Mouse (Mus musculus): ENCODE results near the gene Gramd1b. TPM values are rescaled to one million over a fixed set of nuclear protein-coding genes. Genes with fewer than 3 reads are reported as not detected.

The Gramd1b gene
- polyA plus RNA-seq, 1 experiment from 2014 or later, result 5.8 TPM

- no peak for ATAC-seq
- no peak for TF ChIP-seq CTCF (IDR thresholded peaks at IDR 0.05)
- H3K27me3 ChIP-seq, result no peaks in the 10 kb centered on the region
- ChIA-PET POLR2A (interaction anchor here (0.7 kb wide), 1 partner anchor 23 kb away, joined by 5 read pairs; no protein-coding TSS in a partner anchor), CTCF (interaction anchor here (0.9 to 1.2 kb wide), 2 partner anchors 16 to 139 kb away, joined by 3 to 5 read pairs; no protein-coding TSS in a partner anchor)
- DNase-seq (ENCODE audit: low read depth, low spot score), result no peak
- in situ Hi-C loops (cut with MboI; ENCODE audit: low pct_unique_long_range_greater_than_20kb), result no loop called here
These were observed 164.4 kb downstream of the Gramd1b start for GRCm38 (mm10) chr9:40366795-40367194.

GRCm38 (mm10) chr9:40364312-40364711 is 166.9 kb downstream of the Gramd1b start:
- POLR2A ChIA-PET, result no interaction called here
- CTCF ChIA-PET, result no interaction called here

GRCm38 (mm10) chr9:40361970-40362369 is 169.2 kb downstream of the Gramd1b start:
- in situ Hi-C loops (cut with MboI; ENCODE audit: low pct_unique_long_range_greater_than_20kb), result no loop called here
- no peak for TF ChIP-seq CTCF (IDR thresholded peaks at IDR 0.05)
- POLR2A ChIA-PET, result interaction anchor here (0.6 to 0.7 kb wide), 2 partner anchors 8 to 563 kb away, joined by 3 to 4 read pairs; no protein-coding TSS in a partner anchor
- ATAC-seq (no peak), DNase-seq (ENCODE audit: low read depth, low spot score) (no peak)
- CTCF ChIA-PET, result interaction anchor here (1.0 kb wide), 1 partner anchor 11 kb away, joined by 4 read pairs; no protein-coding TSS in a partner anchor
- H3K27me3 ChIP-seq, result no peaks in the 10 kb centered on the region

More at GRCm38 (mm10) chr9:40364312-40364711, 166.9 kb downstream of the Gramd1b start:
- H3K27me3 ChIP-seq, result no peaks in the 10 kb centered on the region
- TF ChIP-seq CTCF (IDR thresholded peaks at IDR 0.05), result no peak
- in situ Hi-C loops (cut with MboI; ENCODE audit: low pct_unique_long_range_greater_than_20kb), result no loop called here
- ATAC-seq (no peak), DNase-seq (ENCODE audit: low read depth, low spot score) (no peak)

GRCm38 (mm10) chr9:40358408-40358896 is 172.7 kb downstream of the Gramd1b start:
- DNase-seq (ENCODE audit: low read depth, low spot score) (no peak), ATAC-seq (no peak)
- ChIA-PET POLR2A (no interaction called here), CTCF (no interaction called here)
- in situ Hi-C loops (cut with MboI; ENCODE audit: low pct_unique_long_range_greater_than_20kb), result no loop called here
- TF ChIP-seq CTCF (IDR thresholded peaks at IDR 0.05), result no peak
- no peaks in the 10 kb centered on the region for H3K27me3 ChIP-seq

- DNase-seq (ENCODE audit: low read depth, low spot score) (no peak), ATAC-seq (no peak)
- ChIA-PET POLR2A (no interaction called here), CTCF (no interaction called here)
- in situ Hi-C loops (cut with MboI; ENCODE audit: low pct_unique_long_range_greater_than_20kb), result no loop called here
- no peaks in the 10 kb centered on the region for H3K27me3 ChIP-seq
- no peak for TF ChIP-seq CTCF (IDR thresholded peaks at IDR 0.05)
These were observed 174.3 kb downstream of the Gramd1b start for GRCm38 (mm10) chr9:40356768-40357446.

GRCm38 (mm10) chr9:40356368-40356767 is 174.8 kb downstream of the Gramd1b start:
- no peak for ATAC-seq
- in situ Hi-C loops (cut with MboI; ENCODE audit: low pct_unique_long_range_greater_than_20kb), result no loop called here
- ChIA-PET POLR2A (no interaction called here), CTCF (interaction anchor here (0.6 kb wide), 1 partner anchor 51 kb away, joined by 3 read pairs; no protein-coding TSS in a partner anchor)
- TF ChIP-seq CTCF (IDR thresholded peaks at IDR 0.05), result no peak
- no peak for DNase-seq (ENCODE audit: low read depth, low spot score)
- H3K27me3 ChIP-seq, result no peaks in the 10 kb centered on the region

- DNase-seq (ENCODE audit: low read depth, low spot score) (no peak), ATAC-seq (no peak)
- no peaks in the 10 kb centered on the region for H3K27me3 ChIP-seq
- ChIA-PET POLR2A (no interaction called here), CTCF (no interaction called here)
- in situ Hi-C loops (cut with MboI; ENCODE audit: low pct_unique_long_range_greater_than_20kb), result no loop called here
- TF ChIP-seq CTCF (IDR thresholded peaks at IDR 0.05), result no peak
These were observed 175.8 kb downstream of the Gramd1b start for GRCm38 (mm10) chr9:40355406-40355805.

- no peak for DNase-seq (ENCODE audit: low read depth, low spot score)
- CTCF ChIA-PET, result no interaction called here
- in situ Hi-C loops (cut with MboI; ENCODE audit: low pct_unique_long_range_greater_than_20kb), result no loop called here
- POLR2A ChIA-PET, result no interaction called here
- no peak for ATAC-seq
- H3K27me3 ChIP-seq, result no peaks in the 10 kb centered on the region
- no peak for TF ChIP-seq CTCF (IDR thresholded peaks at IDR 0.05)
These were observed 177.6 kb downstream of the Gramd1b start for GRCm38 (mm10) chr9:40353596-40353995.

GRCm38 (mm10) chr9:40350640-40351039 is 180.5 kb downstream of the Gramd1b start:
- H3K27me3 ChIP-seq, result no peaks in the 10 kb centered on the region
- TF ChIP-seq CTCF (IDR thresholded peaks at IDR 0.05), result peak; percentile 76
- in situ Hi-C loops (cut with MboI; ENCODE audit: low pct_unique_long_range_greater_than_20kb), result no loop called here
- DNase-seq (ENCODE audit: low read depth, low spot score) (no peak), ATAC-seq (peak; percentile 49)
- ChIA-PET POLR2A (no interaction called here), CTCF (interaction anchor here (1.3 to 1.6 kb wide), 4 partner anchors 9 to 48 kb away, joined by 3 to 6 read pairs (median 4); no protein-coding TSS in a partner anchor)

GRCm38 (mm10) chr9:40350052-40350451 is 181.1 kb downstream of the Gramd1b start:
- no peaks in the 10 kb centered on the region for H3K27me3 ChIP-seq
- ChIA-PET POLR2A (no interaction called here), CTCF (interaction anchor here (1.3 to 1.6 kb wide), 5 partner anchors 10 to 48 kb away, joined by 3 to 6 read pairs (median 4); no protein-coding TSS in a partner anchor)
- DNase-seq (ENCODE audit: low read depth, low spot score) (no peak), ATAC-seq (no peak)
- in situ Hi-C loops (cut with MboI; ENCODE audit: low pct_unique_long_range_greater_than_20kb), result no loop called here
- TF ChIP-seq CTCF (IDR thresholded peaks at IDR 0.05), result no peak

- no peak for TF ChIP-seq CTCF (IDR thresholded peaks at IDR 0.05)
- POLR2A ChIA-PET, result no interaction called here
- no peaks in the 10 kb centered on the region for H3K27me3 ChIP-seq
- CTCF ChIA-PET, result interaction anchor here (1.3 to 1.5 kb wide), 3 partner anchors 10 to 49 kb away, joined by 3 to 4 read pairs (median 3); no protein-coding TSS in a partner anchor
- in situ Hi-C loops (cut with MboI; ENCODE audit: low pct_unique_long_range_greater_than_20kb), result loop anchor here (25.0 kb wide), 1 partner anchor 837 kb away; the partner anchor contains the start of gene Olfr957
- ATAC-seq, result no peak
- DNase-seq (ENCODE audit: low read depth, low spot score), result no peak
These were observed 181.6 kb downstream of the Gramd1b start for GRCm38 (mm10) chr9:40349554-40349953.
